Mouse (Mus musculus) heart, postnatal 0 days (tissue): ENCODE data around the gene H2-Q4.
"Not testable (repeated sequence)": the region's sequence is repeated elsewhere in the genome, so short reads cannot be mapped to it uniquely, and the experiment has no call there.

Experiments
- CTCF ChIP-seq: IDR thresholded peaks from 2 replicates; pipeline ENCODE4 v1.5.1; 2016; ENCODE audit warnings: antibody characterized with exemption, control low read depth, low read depth
- EP300 ChIP-seq: IDR thresholded peaks from 2 replicates; pipeline ENCODE4 v1.6.1; 2016; ENCODE audit warnings: antibody characterized with exemption, low read depth

- not testable (repeated sequence) for TF ChIP-seq CTCF, EP300
These were observed 43.9 kb downstream of the H2-Q4 start for GRCm38 (mm10) chr17:35423131-35423810.
